Mouse (Mus musculus): ENCODE measurements at regions not wholly inside any gene's neighbourhood (a gene's known extent, or its start where the extent isn't known, plus 50 kb on each side); places are given as distances from the start of the nearest gene placed in this dataset.

GRCm38 (mm10) chr15:62698559-62698958 is 1146.4 kb downstream of the Gsdmc2 start:
- Histone ChIP-seq H3K27me3 (ENCODE audit: control insufficient read depth, insufficient read depth, low read length) (no peaks in the 10 kb centered on the region), H3K9ac (replicated peaks; ENCODE audit: low read depth, low read length) (no peak overlapping the region), H3K9me3 (ENCODE audit: control insufficient read depth, low read length) (no peaks in the 10 kb centered on the region), H3K36me3 (ENCODE audit: control insufficient read depth, insufficient read depth, low read length) (no peaks in the 10 kb centered on the region), H3K4me2 (ENCODE audit: low read depth, low read length) (no peak overlapping the region), H3K4me3 (ENCODE audit: low read depth, low read length) (no peak overlapping the region), H3K27ac (ENCODE audit: low read depth, low read length) (no peak overlapping the region), H3K4me1 (ENCODE audit: control insufficient read depth, insufficient read depth, low read length) (no peaks in the 10 kb centered on the region)
- 76% methylated on average over 1 of the region's 1 CpGs for WGBS
- no peak for ATAC-seq (ENCODE audit: low read depth)

GRCm38 (mm10) chr15:62694734-62695133 is 1150.2 kb downstream of the Gsdmc2 start:
- no peak overlapping the region for H3K4me2 ChIP-seq (ENCODE audit: low read depth, low read length)
- H3K9me3 ChIP-seq (ENCODE audit: control insufficient read depth, low read length): no peaks in the 10 kb centered on the region
- no peaks in the 10 kb centered on the region for H3K4me1 ChIP-seq (ENCODE audit: control insufficient read depth, insufficient read depth, low read length)
- WGBS: 53% methylated on average over 3 of the region's 3 CpGs
- no peak for ATAC-seq (ENCODE audit: low read depth)
- H3K4me3 ChIP-seq (ENCODE audit: low read depth, low read length): no peak overlapping the region
- no peaks in the 10 kb centered on the region for H3K27me3 ChIP-seq (ENCODE audit: control insufficient read depth, insufficient read depth, low read length)
- no peaks in the 10 kb centered on the region for H3K36me3 ChIP-seq (ENCODE audit: control insufficient read depth, insufficient read depth, low read length)
- no peak overlapping the region for H3K9ac ChIP-seq (replicated peaks; ENCODE audit: low read depth, low read length)
- H3K27ac ChIP-seq (ENCODE audit: low read depth, low read length): no peak overlapping the region

GRCm38 (mm10) chr15:62693671-62694070 is 1151.3 kb downstream of the Gsdmc2 start:
- 90% methylated on average over 9 of the region's 10 CpGs for WGBS
- H3K9ac ChIP-seq (replicated peaks; ENCODE audit: low read depth, low read length): no peak overlapping the region
- H3K4me2 ChIP-seq (ENCODE audit: low read depth, low read length): no peak overlapping the region
- H3K4me3 ChIP-seq (ENCODE audit: low read depth, low read length): no peak overlapping the region
- ATAC-seq (ENCODE audit: low read depth): no peak
- H3K36me3 ChIP-seq (ENCODE audit: control insufficient read depth, insufficient read depth, low read length): no peaks in the 10 kb centered on the region
- no peaks in the 10 kb centered on the region for H3K27me3 ChIP-seq (ENCODE audit: control insufficient read depth, insufficient read depth, low read length)
- H3K4me1 ChIP-seq (ENCODE audit: control insufficient read depth, insufficient read depth, low read length): no peaks in the 10 kb centered on the region
- no peak overlapping the region for H3K27ac ChIP-seq (ENCODE audit: low read depth, low read length)
- no peaks in the 10 kb centered on the region for H3K9me3 ChIP-seq (ENCODE audit: control insufficient read depth, low read length)

GRCm38 (mm10) chr15:62673410-62673809 is 1171.6 kb downstream of the Gsdmc2 start:
- Histone ChIP-seq H3K27ac (ENCODE audit: low read depth, low read length) (no peak overlapping the region), H3K4me1 (ENCODE audit: control insufficient read depth, insufficient read depth, low read length) (no peaks in the 10 kb centered on the region), H3K4me2 (ENCODE audit: low read depth, low read length) (no peak overlapping the region), H3K4me3 (ENCODE audit: low read depth, low read length) (no peak overlapping the region), H3K9ac (replicated peaks; ENCODE audit: low read depth, low read length) (no peak overlapping the region), H3K9me3 (ENCODE audit: control insufficient read depth, low read length) (no peaks in the 10 kb centered on the region), H3K36me3 (ENCODE audit: control insufficient read depth, insufficient read depth, low read length) (no peaks in the 10 kb centered on the region), H3K27me3 (ENCODE audit: control insufficient read depth, insufficient read depth, low read length) (no peaks in the 10 kb centered on the region)
- ATAC-seq (ENCODE audit: low read depth): no peak
- 41% methylated on average over 4 of the region's 4 CpGs for WGBS

- H3K9ac ChIP-seq (replicated peaks; ENCODE audit: low read depth, low read length): no peak overlapping the region
- H3K9me3 ChIP-seq (ENCODE audit: control insufficient read depth, low read length): no peaks in the 10 kb centered on the region
- no peaks in the 10 kb centered on the region for H3K27me3 ChIP-seq (ENCODE audit: control insufficient read depth, insufficient read depth, low read length)
- no peaks in the 10 kb centered on the region for H3K36me3 ChIP-seq (ENCODE audit: control insufficient read depth, insufficient read depth, low read length)
- 92% methylated on average over 3 of the region's 3 CpGs for WGBS
- H3K27ac ChIP-seq (ENCODE audit: low read depth, low read length): no peak overlapping the region
- no peak overlapping the region for H3K4me2 ChIP-seq (ENCODE audit: low read depth, low read length)
- H3K4me3 ChIP-seq (ENCODE audit: low read depth, low read length): no peak overlapping the region
- no peak for ATAC-seq (ENCODE audit: low read depth)
- H3K4me1 ChIP-seq (ENCODE audit: control insufficient read depth, insufficient read depth, low read length): no peaks in the 10 kb centered on the region
Observed at GRCm38 (mm10) chr15:62670026-62670425, 1175.0 kb downstream of the Gsdmc2 start.

- Histone ChIP-seq H3K36me3 (ENCODE audit: control insufficient read depth, insufficient read depth, low read length) (no peaks in the 10 kb centered on the region), H3K27ac (ENCODE audit: low read depth, low read length) (no peak overlapping the region), H3K9ac (replicated peaks; ENCODE audit: low read depth, low read length) (no peak overlapping the region), H3K4me1 (ENCODE audit: control insufficient read depth, insufficient read depth, low read length) (no peaks in the 10 kb centered on the region), H3K4me3 (ENCODE audit: low read depth, low read length) (no peak overlapping the region), H3K9me3 (ENCODE audit: control insufficient read depth, low read length) (no peaks in the 10 kb centered on the region), H3K4me2 (ENCODE audit: low read depth, low read length) (no peak overlapping the region), H3K27me3 (ENCODE audit: control insufficient read depth, insufficient read depth, low read length) (no peaks in the 10 kb centered on the region)
- WGBS: 23% methylated on average over 4 of the region's 4 CpGs
- no peak for ATAC-seq (ENCODE audit: low read depth)
Observed at GRCm38 (mm10) chr15:62659096-62659495, 1185.9 kb downstream of the Gsdmc2 start.

GRCm38 (mm10) chr15:62658695-62659094 is 1186.3 kb downstream of the Gsdmc2 start:
- H3K4me1 ChIP-seq (ENCODE audit: control insufficient read depth, insufficient read depth, low read length): no peaks in the 10 kb centered on the region
- H3K4me2 ChIP-seq (ENCODE audit: low read depth, low read length): no peak overlapping the region
- no peak overlapping the region for H3K9ac ChIP-seq (replicated peaks; ENCODE audit: low read depth, low read length)
- H3K4me3 ChIP-seq (ENCODE audit: low read depth, low read length): no peak overlapping the region
- WGBS: 64% methylated on average over 1 of the region's 1 CpGs
- no peak overlapping the region for H3K27ac ChIP-seq (ENCODE audit: low read depth, low read length)
- H3K27me3 ChIP-seq (ENCODE audit: control insufficient read depth, insufficient read depth, low read length): no peaks in the 10 kb centered on the region
- ATAC-seq (ENCODE audit: low read depth): no peak
- no peaks in the 10 kb centered on the region for H3K9me3 ChIP-seq (ENCODE audit: control insufficient read depth, low read length)
- no peaks in the 10 kb centered on the region for H3K36me3 ChIP-seq (ENCODE audit: control insufficient read depth, insufficient read depth, low read length)

GRCm38 (mm10) chr15:62646476-62647168 is 1198.4 kb downstream of the Gsdmc2 start:
- ATAC-seq (ENCODE audit: low read depth): no peak
- Histone ChIP-seq H3K36me3 (ENCODE audit: control insufficient read depth, insufficient read depth, low read length) (no peaks in the 10 kb centered on the region), H3K4me3 (ENCODE audit: low read depth, low read length) (no peak overlapping the region), H3K9ac (replicated peaks; ENCODE audit: low read depth, low read length) (no peak overlapping the region), H3K4me1 (ENCODE audit: control insufficient read depth, insufficient read depth, low read length) (no peaks in the 10 kb centered on the region), H3K27ac (ENCODE audit: low read depth, low read length) (no peak overlapping the region), H3K27me3 (ENCODE audit: control insufficient read depth, insufficient read depth, low read length) (no peaks in the 10 kb centered on the region), H3K9me3 (ENCODE audit: control insufficient read depth, low read length) (no peaks in the 10 kb centered on the region), H3K4me2 (ENCODE audit: low read depth, low read length) (no peak overlapping the region)
- 70% methylated on average over 6 of the region's 6 CpGs for WGBS

GRCm38 (mm10) chr15:62644744-62645143 is 1200.2 kb downstream of the Gsdmc2 start:
- no peaks in the 10 kb centered on the region for H3K9me3 ChIP-seq (ENCODE audit: control insufficient read depth, low read length)
- H3K36me3 ChIP-seq (ENCODE audit: control insufficient read depth, insufficient read depth, low read length): no peaks in the 10 kb centered on the region
- no peak overlapping the region for H3K9ac ChIP-seq (replicated peaks; ENCODE audit: low read depth, low read length)
- no peaks in the 10 kb centered on the region for H3K4me1 ChIP-seq (ENCODE audit: control insufficient read depth, insufficient read depth, low read length)
- H3K4me3 ChIP-seq (ENCODE audit: low read depth, low read length): no peak overlapping the region
- H3K27ac ChIP-seq (ENCODE audit: low read depth, low read length): no peak overlapping the region
- no peaks in the 10 kb centered on the region for H3K27me3 ChIP-seq (ENCODE audit: control insufficient read depth, insufficient read depth, low read length)
- no peak overlapping the region for H3K4me2 ChIP-seq (ENCODE audit: low read depth, low read length)
- 75% methylated on average over 2 of the region's 2 CpGs for WGBS
- ATAC-seq (ENCODE audit: low read depth): no peak

All from neural tube, embryonic 14.5 days (tissue).